Mouse (Mus musculus) hindbrain, postnatal 0 days (tissue): ENCODE results near the gene Ralgps2. TPM values are rescaled to one million over a fixed set of nuclear protein-coding genes. Genes with fewer than 3 reads are reported as not detected.

Source experiments
- ATAC-seq: fragments of 200-750 bp; cut with Nextera tagmentation; 2 replicates; pipeline ENCODE4 v1.8.0; 2017; ENCODE audit warnings: mild to moderate bottlenecking, moderate TSS enrichment, moderate library complexity
- DNase-seq: peaks from one replicate; pipeline ENCODE4 v3.0.0-alpha.2; 2015; ENCODE audit warnings: low spot score
- H3K27ac ChIP-seq: fragments of 300-500 bp; sonication (generic); 2 replicates; pipeline ENCODE4 v1.5.1; 2014; ENCODE audit warnings: mild to moderate bottlenecking
- H3K27me3 ChIP-seq: fragments of 300-500 bp; sonication (generic); 2 replicates; pipeline ENCODE4 v1.6.1; 2014; ENCODE audit warnings: low read length, mixed read lengths; ENCODE audit not compliant: insufficient read depth
- H3K36me3 ChIP-seq: fragments of 300-500 bp; sonication (generic); 2 replicates; pipeline ENCODE4 v1.6.1; 2014; ENCODE audit warnings: low read length, mixed read lengths; ENCODE audit not compliant: insufficient read depth
- H3K4me1 ChIP-seq: fragments of 300-500 bp; sonication (generic); 2 replicates; pipeline ENCODE4 v1.6.1; 2014; ENCODE audit warnings: antibody characterized with exemption, low read length, mixed read lengths; ENCODE audit not compliant: insufficient read depth
- H3K4me2 ChIP-seq: fragments of 300-500 bp; sonication (generic); 2 replicates; pipeline ENCODE4 v1.6.1; 2014; ENCODE audit warnings: low read depth, mild to moderate bottlenecking, low read length, moderate library complexity, mixed read lengths
- H3K4me3 ChIP-seq: fragments of 300-500 bp; sonication (generic); 2 replicates; pipeline ENCODE4 v1.5.1; 2014; ENCODE audit warnings: low read length
- H3K9ac ChIP-seq: fragments of 300-500 bp; sonication (generic); replicated peaks from 2 replicates; pipeline ENCODE4 v1.6.1; 2014; ENCODE audit warnings: mild to moderate bottlenecking, low read length, moderate library complexity, mixed read lengths
- H3K9me3 ChIP-seq: fragments of 300-500 bp; sonication (generic); 2 replicates; pipeline ENCODE4 v1.6.1; 2016; ENCODE audit warnings: low read length, mixed read lengths
- CTCF ChIP-seq: IDR thresholded peaks from 2 replicates; pipeline ENCODE4 v1.5.1; 2016; ENCODE audit warnings: antibody characterized with exemption, control low read depth, low read depth
- WGBS: fragments of 180-500 bp; shearing (Covaris S2); extraction: QIAGEN DNeasy Blood & Tissue Kit; methylation state at CpG from one replicate; pipeline ENCODE4 v1.1.7; 2014; 5-methylcytosine and 5-hydroxymethylcytosine counted together
- polyA plus RNA-seq: library from polyadenylated mRNA; unstranded; fragments of >200 nt; fragmentation: Nextera tagmentation; extraction: Ambion mirVana; gene quantifications from 2 replicates; pipeline ENCODE4 v1.2.1, GENCODE M21; 2015
- total RNA-seq: library from RNA; depleted of rRNA; stranded (reverse); fragments of >200 nt; gene quantifications from 2 replicates; pipeline ENCODE4 v1.2.3, GENCODE M21; 2014

Ralgps2 gene
- total and polyA plus RNA-seq, 2 experiments from 2014 or later: 52.8 to 70.1 TPM

GRCm38 (mm10) chr1:156769163-156769562, 170.3 kb downstream of the Ralgps2 start:
- Histone ChIP-seq H3K4me3 (no peak overlapping the region), H3K36me3 (no peaks in the 10 kb centered on the region), H3K27ac (no peak overlapping the region), H3K9me3 (0 out of 2 replicates have a peak, but pooled peaks cover 2% of the 10 kb centered on the region), H3K27me3 (no peaks in the 10 kb centered on the region), H3K4me1 (no peaks in the 10 kb centered on the region), H3K4me2 (no peak overlapping the region), H3K9ac (no peak overlapping the region)
- DNase-seq (no peak), ATAC-seq (no peak)
- TF ChIP-seq CTCF: no peak
- WGBS: 76% methylated on average over 5 of the region's 5 CpGs

- ATAC-seq (no peak), DNase-seq (no peak)
- WGBS: 88% methylated on average over 3 of the region's 3 CpGs
- H3K4me1 ChIP-seq: no peaks in the 10 kb centered on the region; the same call in 1 of the 2 replicates
- no peak overlapping the region for H3K9ac ChIP-seq
- no peak overlapping the region for H3K27ac ChIP-seq
- 0 out of 2 replicates have a peak, but pooled peaks cover 2% of the 10 kb centered on the region for H3K9me3 ChIP-seq
- no peak overlapping the region for H3K4me3 ChIP-seq
- no peaks in the 10 kb centered on the region for H3K27me3 ChIP-seq
- no peak overlapping the region for H3K4me2 ChIP-seq
- TF ChIP-seq CTCF: no peak
- H3K36me3 ChIP-seq: no peaks in the 10 kb centered on the region
Measured at GRCm38 (mm10) chr1:156765311-156765710, 174.1 kb downstream of the Ralgps2 start.

- Histone ChIP-seq H3K27me3 (no peaks in the 10 kb centered on the region), H3K4me3 (no peak overlapping the region), H3K9ac (no peak overlapping the region), H3K4me2 (no peak overlapping the region), H3K4me1 (no peaks in the 10 kb centered on the region; the same call in 1 of the 2 replicates), H3K36me3 (no peaks in the 10 kb centered on the region), H3K27ac (no peak overlapping the region), H3K9me3 (0 out of 2 replicates have a peak, but pooled peaks cover 2% of the 10 kb centered on the region)
- 69% methylated on average over 6 of the region's 6 CpGs for WGBS
- TF ChIP-seq CTCF: peak; percentile 33
- ATAC-seq (no peak), DNase-seq (no peak)
Measured at GRCm38 (mm10) chr1:156764584-156764983, 174.8 kb downstream of the Ralgps2 start.

- Histone ChIP-seq H3K4me3 (no peak overlapping the region), H3K9ac (no peak overlapping the region), H3K9me3 (0 out of 2 replicates have a peak, but pooled peaks cover 2% of the 10 kb centered on the region), H3K4me1 (no peaks in the 10 kb centered on the region; the same call in 1 of the 2 replicates), H3K27ac (no peak overlapping the region), H3K4me2 (no peak overlapping the region), H3K36me3 (no peaks in the 10 kb centered on the region), H3K27me3 (no peaks in the 10 kb centered on the region)
- no peak for TF ChIP-seq CTCF
- ATAC-seq: no peak
- DNase-seq: no peak
- 93% methylated on average over 6 of the region's 6 CpGs for WGBS
Measured at GRCm38 (mm10) chr1:156763280-156763679, 176.1 kb downstream of the Ralgps2 start.

- Histone ChIP-seq H3K36me3 (no peaks in the 10 kb centered on the region), H3K4me2 (no peak overlapping the region), H3K4me1 (no peaks in the 10 kb centered on the region; the same call in 1 of the 2 replicates), H3K9me3 (no peaks in the 10 kb centered on the region), H3K27me3 (no peaks in the 10 kb centered on the region), H3K27ac (no peak overlapping the region), H3K9ac (no peak overlapping the region), H3K4me3 (no peak overlapping the region)
- ATAC-seq: no peak
- WGBS: 61% methylated on average over 10 of the region's 10 CpGs
- no peak for TF ChIP-seq CTCF
- no peak for DNase-seq
Measured at GRCm38 (mm10) chr1:156761430-156761801, 178.0 kb downstream of the Ralgps2 start.

GRCm38 (mm10) chr1:156760549-156761429, 178.6 kb downstream of the Ralgps2 start:
- Histone ChIP-seq H3K4me1 (no peaks in the 10 kb centered on the region; the same call in 1 of the 2 replicates), H3K36me3 (no peaks in the 10 kb centered on the region), H3K4me3 (no peak overlapping the region), H3K27me3 (no peaks in the 10 kb centered on the region), H3K4me2 (no peak overlapping the region), H3K9ac (no peak overlapping the region), H3K27ac (no peak overlapping the region), H3K9me3 (no peaks in the 10 kb centered on the region)
- no peak for TF ChIP-seq CTCF
- WGBS: 63% methylated on average over 13 of the region's 13 CpGs
- ATAC-seq (peak; percentile 43; the same call in 1 of the 2 replicates), DNase-seq (no peak)

GRCm38 (mm10) chr1:156758326-156758725, 181.1 kb downstream of the Ralgps2 start:
- 23% methylated on average over 4 of the region's 4 CpGs for WGBS
- Histone ChIP-seq H3K9me3 (no peaks in the 10 kb centered on the region), H3K4me3 (no peak overlapping the region), H3K4me1 (peaks cover 11% of the 10 kb centered on the region), H3K4me2 (no peak overlapping the region), H3K27ac (no peak overlapping the region), H3K36me3 (no peaks in the 10 kb centered on the region), H3K27me3 (no peaks in the 10 kb centered on the region), H3K9ac (no peak overlapping the region)
- ATAC-seq (no peak), DNase-seq (no peak)
- TF ChIP-seq CTCF: 0 out of 2 replicates have a peak, but pooled peaks have one; percentile 19
